Mouse (Mus musculus) neural tube, embryonic 15.5 days (tissue): ENCODE results near the gene Asb15. TPM values are rescaled to one million over a fixed set of nuclear protein-coding genes. Genes with fewer than 3 reads are reported as not detected.

Source experiments
- ATAC-seq: fragments of 200-750 bp; cut with Nextera tagmentation; 2 replicates; pipeline ENCODE4 v1.8.0; 2017; ENCODE audit warnings: mild to moderate bottlenecking, moderate TSS enrichment, moderate library complexity; ENCODE audit not compliant: low FRiP score
- H3K27ac ChIP-seq: fragments of 300-500 bp; sonication (generic); replicated peaks from 2 replicates; pipeline ENCODE4 v1.5.1; 2015; ENCODE audit warnings: mild to moderate bottlenecking, inconsistent platforms
- H3K27me3 ChIP-seq: fragments of 300-500 bp; sonication (generic); replicated peaks from 2 replicates; pipeline ENCODE4 v1.6.1; 2015; ENCODE audit warnings: inconsistent platforms
- H3K36me3 ChIP-seq: fragments of 300-500 bp; sonication (generic); 2 replicates; pipeline ENCODE4 v1.6.1; 2015; ENCODE audit warnings: inconsistent platforms
- H3K4me1 ChIP-seq: fragments of 300-500 bp; sonication (generic); 2 replicates; pipeline ENCODE4 v1.6.1; 2015; ENCODE audit warnings: inconsistent platforms
- H3K4me2 ChIP-seq: fragments of 300-500 bp; sonication (generic); 2 replicates; pipeline ENCODE4 v1.6.1; 2015; ENCODE audit warnings: inconsistent platforms, mild to moderate bottlenecking, moderate library complexity
- H3K4me3 ChIP-seq: fragments of 300-500 bp; sonication (generic); replicated peaks from 2 replicates; pipeline ENCODE4 v1.5.1; 2015; ENCODE audit warnings: mild to moderate bottlenecking, inconsistent platforms
- H3K9ac ChIP-seq: fragments of 300-500 bp; sonication (generic); replicated peaks from 2 replicates; pipeline ENCODE4 v1.6.1; 2015; ENCODE audit warnings: mild to moderate bottlenecking, inconsistent platforms
- H3K9me3 ChIP-seq: fragments of 300-500 bp; sonication (generic); replicated peaks from 2 replicates; pipeline ENCODE4 v1.6.1; 2016; ENCODE audit warnings: inconsistent platforms
- WGBS: fragments of 180-500 bp; shearing (Covaris S2); methylation state at CpG from one replicate; pipeline ENCODE4 v1.1.7; 2015; ENCODE audit warnings: mixed read lengths; 5-methylcytosine and 5-hydroxymethylcytosine counted together
- polyA plus RNA-seq: library from polyadenylated mRNA; unstranded; fragments of >200 nt; fragmentation: Nextera tagmentation; extraction: Ambion mirVana; gene quantifications from 2 replicates; pipeline ENCODE4 v1.2.1, GENCODE M21; 2015

Asb15 gene
- polyA plus RNA-seq, 1 experiment from 2014 or later, result not detected

GRCm38 (mm10) chr6:24599639-24600038 lies 71.7 kb downstream of the Asb15 start:
- no peak for ATAC-seq
- Histone ChIP-seq H3K9ac (no peak overlapping the region), H3K4me2 (no peak overlapping the region), H3K9me3 (no peaks in the 10 kb centered on the region), H3K27ac (no peak overlapping the region), H3K4me1 (no peaks in the 10 kb centered on the region), H3K4me3 (no peak overlapping the region), H3K27me3 (no peaks in the 10 kb centered on the region), H3K36me3 (no peaks in the 10 kb centered on the region)
- WGBS, result 78% methylated on average over 5 of the region's 5 CpGs

GRCm38 (mm10) chr6:24600134-24600533 lies 72.2 kb downstream of the Asb15 start:
- Histone ChIP-seq H3K4me3 (no peak overlapping the region), H3K36me3 (no peaks in the 10 kb centered on the region), H3K4me1 (no peaks in the 10 kb centered on the region), H3K9ac (no peak overlapping the region), H3K4me2 (no peak overlapping the region), H3K9me3 (no peaks in the 10 kb centered on the region), H3K27me3 (no peaks in the 10 kb centered on the region), H3K27ac (no peak overlapping the region)
- 86% methylated on average over 6 of the region's 6 CpGs for WGBS
- no peak for ATAC-seq

GRCm38 (mm10) chr6:24600726-24601125 lies 72.8 kb downstream of the Asb15 start:
- H3K4me3 ChIP-seq, result no peak overlapping the region
- 77% methylated on average over 4 of the region's 4 CpGs for WGBS

GRCm38 (mm10) chr6:24601668-24602067 lies 73.7 kb downstream of the Asb15 start:
- H3K9me3 ChIP-seq, result no peaks in the 10 kb centered on the region
- WGBS, result 63% methylated on average over 1 of the region's 1 CpGs
- no peaks in the 10 kb centered on the region for H3K36me3 ChIP-seq
- H3K27me3 ChIP-seq, result no peaks in the 10 kb centered on the region
- H3K4me2 ChIP-seq, result no peak overlapping the region
- no peak for ATAC-seq
- H3K9ac ChIP-seq, result no peak overlapping the region
- H3K27ac ChIP-seq, result no peak overlapping the region
- H3K4me1 ChIP-seq, result no peaks in the 10 kb centered on the region
- no peak overlapping the region for H3K4me3 ChIP-seq

More at GRCm38 (mm10) chr6:24600726-24601125, 72.8 kb downstream of the Asb15 start:
- Histone ChIP-seq H3K27me3 (no peaks in the 10 kb centered on the region), H3K4me2 (no peak overlapping the region), H3K27ac (no peak overlapping the region), H3K4me1 (no peaks in the 10 kb centered on the region), H3K9me3 (no peaks in the 10 kb centered on the region), H3K9ac (no peak overlapping the region), H3K36me3 (no peaks in the 10 kb centered on the region)
- ATAC-seq, result no peak

GRCm38 (mm10) chr6:24602351-24602750 lies 74.4 kb downstream of the Asb15 start:
- Histone ChIP-seq H3K4me3 (no peak overlapping the region), H3K36me3 (no peaks in the 10 kb centered on the region), H3K27me3 (no peaks in the 10 kb centered on the region), H3K9ac (no peak overlapping the region), H3K4me2 (no peak overlapping the region), H3K27ac (no peak overlapping the region), H3K4me1 (no peaks in the 10 kb centered on the region), H3K9me3 (no peaks in the 10 kb centered on the region)
- no peak for ATAC-seq
- WGBS, result 94% methylated on average over 3 of the region's 3 CpGs

- Histone ChIP-seq H3K4me1 (no peaks in the 10 kb centered on the region), H3K9me3 (no peaks in the 10 kb centered on the region), H3K27me3 (no peaks in the 10 kb centered on the region), H3K9ac (no peak overlapping the region), H3K27ac (no peak overlapping the region), H3K4me2 (no peak overlapping the region), H3K4me3 (no peak overlapping the region), H3K36me3 (no peaks in the 10 kb centered on the region)
- 94% methylated on average over 5 of the region's 5 CpGs for WGBS
- ATAC-seq, result no peak
Observed at GRCm38 (mm10) chr6:24602993-24603392, 75.0 kb downstream of the Asb15 start.

GRCm38 (mm10) chr6:24604289-24604688 lies 76.3 kb downstream of the Asb15 start:
- Histone ChIP-seq H3K9ac (no peak overlapping the region), H3K27ac (no peak overlapping the region), H3K27me3 (no peaks in the 10 kb centered on the region), H3K4me3 (no peak overlapping the region), H3K4me1 (no peaks in the 10 kb centered on the region), H3K9me3 (no peaks in the 10 kb centered on the region), H3K4me2 (no peak overlapping the region), H3K36me3 (no peaks in the 10 kb centered on the region)
- ATAC-seq, result no peak
- WGBS, result 93% methylated on average over 7 of the region's 7 CpGs

GRCm38 (mm10) chr6:24605631-24606030 lies 77.7 kb downstream of the Asb15 start:
- H3K9ac ChIP-seq, result no peak overlapping the region
- WGBS, result 97% methylated on average over 8 of the region's 8 CpGs
- H3K27ac ChIP-seq, result no peak overlapping the region
- ATAC-seq, result no peak
- no peaks in the 10 kb centered on the region for H3K9me3 ChIP-seq
- H3K4me2 ChIP-seq, result no peak overlapping the region
- H3K4me3 ChIP-seq, result no peak overlapping the region
- no peaks in the 10 kb centered on the region for H3K36me3 ChIP-seq
- no peaks in the 10 kb centered on the region for H3K27me3 ChIP-seq
- no peaks in the 10 kb centered on the region for H3K4me1 ChIP-seq

GRCm38 (mm10) chr6:24606512-24606911 lies 78.6 kb downstream of the Asb15 start:
- no peak overlapping the region for H3K4me3 ChIP-seq
- ATAC-seq, result no peak
- H3K4me2 ChIP-seq, result no peak overlapping the region
- H3K36me3 ChIP-seq, result no peaks in the 10 kb centered on the region
- H3K27ac ChIP-seq, result no peak overlapping the region
- WGBS, result 79% methylated on average over 10 of the region's 10 CpGs
- H3K27me3 ChIP-seq, result no peaks in the 10 kb centered on the region
- no peaks in the 10 kb centered on the region for H3K9me3 ChIP-seq
- H3K9ac ChIP-seq, result no peak overlapping the region
- H3K4me1 ChIP-seq, result no peaks in the 10 kb centered on the region

GRCm38 (mm10) chr6:24607531-24607930 lies 79.6 kb downstream of the Asb15 start:
- Histone ChIP-seq H3K27ac (no peak overlapping the region), H3K4me3 (no peak overlapping the region), H3K36me3 (no peaks in the 10 kb centered on the region), H3K27me3 (no peaks in the 10 kb centered on the region), H3K4me1 (no peaks in the 10 kb centered on the region), H3K9me3 (no peaks in the 10 kb centered on the region), H3K9ac (no peak overlapping the region), H3K4me2 (no peak overlapping the region)
- WGBS, result 81% methylated on average over 15 of the region's 15 CpGs
- no peak for ATAC-seq

GRCm38 (mm10) chr6:24608129-24608528 lies 80.2 kb downstream of the Asb15 start:
- no peak for ATAC-seq
- Histone ChIP-seq H3K9me3 (no peaks in the 10 kb centered on the region), H3K9ac (no peak overlapping the region), H3K27me3 (no peaks in the 10 kb centered on the region), H3K27ac (no peak overlapping the region), H3K4me2 (no peak overlapping the region), H3K4me1 (no peaks in the 10 kb centered on the region), H3K36me3 (peaks cover under 1% of the 10 kb centered on the region), H3K4me3 (no peak overlapping the region)
- WGBS, result 76% methylated on average over 4 of the region's 4 CpGs

- WGBS, result 91% methylated on average over 3 of the region's 3 CpGs
- H3K4me2 ChIP-seq, result no peak overlapping the region
- H3K4me1 ChIP-seq, result no peaks in the 10 kb centered on the region
- ATAC-seq, result no peak
- H3K27ac ChIP-seq, result no peak overlapping the region
- H3K9me3 ChIP-seq, result no peaks in the 10 kb centered on the region
- no peaks in the 10 kb centered on the region for H3K27me3 ChIP-seq
- H3K36me3 ChIP-seq, result peaks cover 5% of the 10 kb centered on the region
- no peak overlapping the region for H3K9ac ChIP-seq
- no peak overlapping the region for H3K4me3 ChIP-seq
Observed at GRCm38 (mm10) chr6:24608682-24609081, 80.7 kb downstream of the Asb15 start.

GRCm38 (mm10) chr6:24609531-24609930 lies 81.6 kb downstream of the Asb15 start:
- H3K4me3 ChIP-seq, result no peak overlapping the region
- H3K9ac ChIP-seq, result no peak overlapping the region
- no peak overlapping the region for H3K27ac ChIP-seq
- ATAC-seq, result no peak
- no peaks in the 10 kb centered on the region for H3K4me1 ChIP-seq
- WGBS, result 72% methylated on average over 4 of the region's 4 CpGs
- H3K9me3 ChIP-seq, result no peaks in the 10 kb centered on the region
- no peaks in the 10 kb centered on the region for H3K27me3 ChIP-seq
- no peak overlapping the region for H3K4me2 ChIP-seq
- H3K36me3 ChIP-seq, result peaks cover 8% of the 10 kb centered on the region
